Mouse (Mus musculus) neural tube, embryonic 13.5 days (tissue): ENCODE data around the gene Gm3238. TPM values are rescaled to one million over a fixed set of nuclear protein-coding genes. Genes with fewer than 3 reads are reported as not detected.

ENCODE experiments used
- ATAC-seq: fragments of 200-750 bp; cut with Nextera tagmentation; 2 replicates; pipeline ENCODE4 v1.8.0; 2017; ENCODE audit warnings: low read depth, mild to moderate bottlenecking, moderate TSS enrichment, moderate library complexity
- H3K27ac ChIP-seq: fragments of 300-500 bp; sonication (generic); replicated peaks from 2 replicates; pipeline ENCODE4 v1.5.1; 2015; ENCODE audit warnings: moderate library complexity, mild to moderate bottlenecking, inconsistent platforms
- H3K27me3 ChIP-seq: fragments of 300-500 bp; sonication (generic); 2 replicates; pipeline ENCODE4 v1.6.1; 2015; ENCODE audit warnings: mild to moderate bottlenecking, inconsistent platforms
- H3K36me3 ChIP-seq: fragments of 300-500 bp; sonication (generic); 2 replicates; pipeline ENCODE4 v1.6.1; 2015; ENCODE audit warnings: mild to moderate bottlenecking, inconsistent platforms
- H3K4me1 ChIP-seq: fragments of 300-500 bp; sonication (generic); replicated peaks from 2 replicates; pipeline ENCODE4 v1.6.1; 2015; ENCODE audit warnings: inconsistent platforms
- H3K4me2 ChIP-seq: fragments of 300-500 bp; sonication (generic); 2 replicates; pipeline ENCODE4 v1.6.1; 2015; ENCODE audit warnings: inconsistent platforms, mild to moderate bottlenecking, moderate library complexity
- H3K4me3 ChIP-seq: fragments of 300-500 bp; sonication (generic); 2 replicates; pipeline ENCODE4 v1.5.1; 2015; ENCODE audit warnings: mild to moderate bottlenecking, inconsistent platforms
- H3K9ac ChIP-seq: fragments of 300-500 bp; sonication (generic); 2 replicates; pipeline ENCODE4 v1.6.1; 2015; ENCODE audit warnings: moderate library complexity, mild to moderate bottlenecking, inconsistent platforms
- H3K9me3 ChIP-seq: fragments of 300-500 bp; sonication (generic); 2 replicates; pipeline ENCODE4 v1.6.1; 2016; ENCODE audit warnings: inconsistent platforms
- WGBS: fragments of 180-500 bp; shearing (Covaris S2); methylation state at CpG from one replicate; pipeline ENCODE4 v1.1.7; 2015; 5-methylcytosine and 5-hydroxymethylcytosine counted together
- polyA plus RNA-seq: library from polyadenylated mRNA; unstranded; fragments of >200 nt; fragmentation: Nextera tagmentation; extraction: Ambion mirVana; gene quantifications from 2 replicates; pipeline ENCODE4 v1.2.1, GENCODE M21; 2015

Gm3238 gene
- polyA plus RNA-seq, 1 experiment from 2014 or later = not detected

DNA sequence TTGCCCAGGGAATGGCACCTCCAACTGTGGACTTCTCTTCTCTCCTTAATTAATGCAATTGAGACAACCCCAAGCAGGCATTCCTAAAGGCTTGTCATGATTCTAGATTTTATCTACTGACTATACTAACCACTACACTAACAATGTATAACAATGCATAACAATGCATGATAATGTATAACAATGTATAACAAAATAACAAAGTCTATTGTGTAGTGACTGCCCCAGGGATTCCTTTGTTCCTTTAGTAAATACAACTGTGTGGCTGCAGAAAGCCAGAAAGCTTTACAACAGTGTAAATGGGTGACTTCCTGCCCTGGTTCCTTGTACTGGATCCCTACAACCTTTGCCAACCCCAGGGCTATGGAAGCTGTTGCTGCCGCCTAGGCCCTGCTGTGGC is 35.2 kb downstream of the Gm3238 start:
- Histone ChIP-seq H3K36me3 (no peaks in the 10 kb centered on the region), H3K27ac (no peak overlapping the region)
- WGBS = 84% methylated on average over 1 of the region's 1 CpGs

DNA sequence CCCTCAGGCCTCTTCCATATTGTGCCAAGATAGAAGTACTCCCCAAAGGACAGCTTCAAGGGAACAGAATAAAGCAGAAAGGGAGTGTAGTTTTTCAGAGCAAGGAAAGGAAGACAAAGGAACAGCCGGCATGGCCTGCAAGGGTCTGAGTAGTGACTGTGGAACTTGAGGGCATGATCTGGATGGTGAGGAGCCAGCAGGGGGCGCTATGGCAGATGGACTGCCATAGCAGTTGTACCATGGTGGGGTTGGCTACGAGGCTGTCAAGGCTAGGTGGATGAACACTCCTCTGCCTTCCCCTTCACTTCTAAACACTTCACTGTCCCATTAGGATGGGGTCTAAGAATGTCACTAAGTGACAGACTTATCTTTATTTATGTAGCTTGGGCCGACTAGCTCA is 41.9 kb downstream of the Gm3238 start:
- 49% methylated on average over 4 of the region's 4 CpGs for WGBS
- no peaks in the 10 kb centered on the region for H3K27me3 ChIP-seq
- ATAC-seq = no peak
- no peak overlapping the region for H3K27ac ChIP-seq
- no peak overlapping the region for H3K9ac ChIP-seq
- H3K36me3 ChIP-seq = no peaks in the 10 kb centered on the region
- H3K9me3 ChIP-seq = no peaks in the 10 kb centered on the region; the same call in 1 of the 2 replicates
- no peak overlapping the region for H3K4me3 ChIP-seq
- no peak overlapping the region for H3K4me2 ChIP-seq
- H3K4me1 ChIP-seq = no peaks in the 10 kb centered on the region

More for the DNA sequence above, 35.2 kb downstream of the Gm3238 start:
- Histone ChIP-seq H3K9ac (no peak overlapping the region), H3K27me3 (no peaks in the 10 kb centered on the region), H3K9me3 (peaks cover 4% of the 10 kb centered on the region), H3K4me1 (no peaks in the 10 kb centered on the region), H3K4me2 (no peak overlapping the region), H3K4me3 (no peak overlapping the region)
- ATAC-seq = no peak

- H3K4me2 ChIP-seq = no peak overlapping the region
- H3K9ac ChIP-seq = no peak overlapping the region
- ATAC-seq = no peak
- H3K4me3 ChIP-seq = no peak overlapping the region
- no peaks in the 10 kb centered on the region for H3K36me3 ChIP-seq
- no peak overlapping the region for H3K27ac ChIP-seq
- WGBS = 68% methylated on average over 4 of the region's 4 CpGs
- no peaks in the 10 kb centered on the region for H3K9me3 ChIP-seq
- no peaks in the 10 kb centered on the region for H3K4me1 ChIP-seq
- H3K27me3 ChIP-seq = no peaks in the 10 kb centered on the region
These were observed 42.8 kb downstream of the Gm3238 start for GRCm38 (mm10) chr10:77728280-77728679.

DNA sequence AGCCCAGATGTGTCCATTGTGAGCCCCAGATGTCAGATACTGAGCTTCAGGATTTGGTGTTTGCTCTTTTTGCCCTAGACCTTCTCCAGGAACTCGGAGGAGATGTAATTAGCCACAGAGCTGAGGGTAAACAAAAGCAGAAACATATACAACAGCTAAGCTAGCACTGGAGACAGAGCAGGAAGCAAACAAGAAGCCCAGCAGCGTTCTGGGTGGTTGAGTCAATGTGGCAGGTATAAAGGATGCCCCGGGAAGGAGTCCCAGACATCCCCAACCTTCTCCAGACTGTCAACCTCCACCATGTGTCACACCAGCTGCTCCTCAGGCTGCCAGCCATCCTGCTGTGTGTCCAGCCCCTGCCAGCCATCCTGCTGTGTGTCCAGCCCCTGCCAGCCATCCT is 44.9 kb downstream of the Gm3238 start, which contains the start of gene Gm10100:
Gene Gm10100 (plus strand): TSS at position 301 of the 400 bp plus-strand sequence.
- Histone ChIP-seq H3K9me3 (no peaks in the 10 kb centered on the region), H3K4me3 (no peak within 1 kb of the TSS)
- ATAC-seq = no peak

GRCm38 (mm10) chr10:77724855-77725254 is 46.3 kb downstream of the Gm3238 start:
- H3K27ac ChIP-seq = no peak overlapping the region
- no peak for ATAC-seq
- no peaks in the 10 kb centered on the region for H3K4me1 ChIP-seq
- H3K36me3 ChIP-seq = no peaks in the 10 kb centered on the region
- no peak overlapping the region for H3K4me3 ChIP-seq
- 78% methylated on average over 8 of the region's 8 CpGs for WGBS
- H3K9me3 ChIP-seq = no peaks in the 10 kb centered on the region
- H3K27me3 ChIP-seq = no peaks in the 10 kb centered on the region
- no peak overlapping the region for H3K4me2 ChIP-seq
- H3K9ac ChIP-seq = no peak overlapping the region

More for the DNA sequence above, 44.9 kb downstream of the Gm3238 start, which contains the start of gene Gm10100:
- no peak within 1 kb of the TSS for H3K27ac ChIP-seq
- no peaks in the 10 kb centered on the region for H3K36me3 ChIP-seq
- no peaks in the 10 kb centered on the region for H3K27me3 ChIP-seq
- H3K9ac ChIP-seq = no peak within 1 kb of the TSS
- no peaks in the 10 kb centered on the region for H3K4me1 ChIP-seq
- WGBS = 28% methylated on average over 3 of the region's 3 CpGs
- no peak within 1 kb of the TSS for H3K4me2 ChIP-seq

Other genes with a start within 250 kb of the Gm3238 start
- 1.0 TPM in 2 replicates for gene Itgb2, start 241.1 kb downstream of the Gm3238 start, polyA plus RNA-seq
- gene Pttg1ip, start 189.6 kb downstream of the Gm3238 start, polyA plus RNA-seq = 78.9 and 79.7 TPM in 2 replicates
- 248 and 252 TPM in 2 replicates for gene Sumo3, start 165.2 kb downstream of the Gm3238 start, polyA plus RNA-seq
- 2.0 and 8.6 TPM in 2 replicates for gene Gm49325, start 165.1 kb downstream of the Gm3238 start, polyA plus RNA-seq
- gene Ube2g2, start 149.1 kb downstream of the Gm3238 start, polyA plus RNA-seq = 86.8 and 87.9 TPM in 2 replicates
- 0.48 and 2.0 TPM in 2 replicates for gene Tspear, start 84.8 kb downstream of the Gm3238 start, polyA plus RNA-seq
- gene Gm19402, start 80.6 kb downstream of the Gm3238 start, polyA plus RNA-seq = not detected in 2 replicates
- gene Gm9508, start 74.1 kb downstream of the Gm3238 start, polyA plus RNA-seq = not detected in 2 replicates
- gene Gm10272, start 64.7 kb downstream of the Gm3238 start, polyA plus RNA-seq = not detected in 2 replicates
- not detected in 2 replicates for gene Gm10024, start 59.9 kb downstream of the Gm3238 start, polyA plus RNA-seq
- gene Gm10142, start 55.5 kb downstream of the Gm3238 start, polyA plus RNA-seq = not detected in 2 replicates
- gene Krtap12-1, start 50.7 kb downstream of the Gm3238 start, polyA plus RNA-seq = not detected in 2 replicates
- gene Gm10100, start 44.8 kb downstream of the Gm3238 start, polyA plus RNA-seq = not detected in 2 replicates
- not detected in 2 replicates for gene Gm18596, start 28.7 kb downstream of the Gm3238 start, polyA plus RNA-seq
- not detected in 2 replicates for gene Gm9736, start 20.0 kb downstream of the Gm3238 start, polyA plus RNA-seq
- gene Gm3233, start 11.6 kb downstream of the Gm3238 start, polyA plus RNA-seq = not detected in 2 replicates
- gene Gm7138, start 5.6 kb upstream of the Gm3238 start, polyA plus RNA-seq = not detected in 2 replicates
- not detected in 2 replicates for gene Gm3250, start 11.2 kb upstream of the Gm3238 start, polyA plus RNA-seq
- gene Gm7137, start 16.9 kb upstream of the Gm3238 start, polyA plus RNA-seq = not detected in 2 replicates
- not detected in 2 replicates for gene Gm9639, start 23.8 kb upstream of the Gm3238 start, polyA plus RNA-seq
- not detected in 2 replicates for gene Gm19668, start 27.8 kb upstream of the Gm3238 start, polyA plus RNA-seq
- not detected in 2 replicates for gene Gm9507, start 40.5 kb upstream of the Gm3238 start, polyA plus RNA-seq
- not detected in 2 replicates for gene Gm2696, start 43.4 kb upstream of the Gm3238 start, polyA plus RNA-seq
- gene Krtap10-4, start 55.8 kb upstream of the Gm3238 start, polyA plus RNA-seq = not detected in 2 replicates
- not detected in 2 replicates for gene Krtap10-10, start 64.6 kb upstream of the Gm3238 start, polyA plus RNA-seq
- gene Gm36176, start 75.5 kb upstream of the Gm3238 start, polyA plus RNA-seq = not detected in 2 replicates
- not detected in 2 replicates for gene Gm10318, start 81.5 kb upstream of the Gm3238 start, polyA plus RNA-seq
- gene Gm3285, start 90.7 kb upstream of the Gm3238 start, polyA plus RNA-seq = not detected in 2 replicates
- 11.5 and 12.1 TPM in 2 replicates for gene Lrrc3, start 131.2 kb upstream of the Gm3238 start, polyA plus RNA-seq
- 4.1 and 4.9 TPM in 2 replicates for gene Trpm2, start 199.2 kb upstream of the Gm3238 start, polyA plus RNA-seq
- 36.8 and 37.4 TPM in 2 replicates for gene 1810043G02Rik, start 207.2 kb upstream of the Gm3238 start, polyA plus RNA-seq
- 90.8 and 99.0 TPM in 2 replicates for gene Pfkl, start 238.8 kb upstream of the Gm3238 start, polyA plus RNA-seq